Mouse (Mus musculus) myocyte (in vitro differentiated cells): ENCODE measurements around the gene Pla2g15. TPM values are rescaled to one million over a fixed set of nuclear protein-coding genes. Genes with fewer than 3 reads are reported as not detected.
"Not testable (repeated sequence)": the region's sequence is repeated elsewhere in the genome, so short reads cannot be mapped to it uniquely, and the experiment has no call there.

ENCODE experiments used
- H3K27me3 ChIP-seq: one replicate; pipeline ENCODE4 v1.6.1; 2011; ENCODE audit not compliant: control insufficient read depth, insufficient read depth, insufficient read length
- H3K36me3 ChIP-seq: one replicate; pipeline ENCODE4 v1.6.1; 2011; ENCODE audit not compliant: control insufficient read depth, insufficient read depth
- H3K4me2 ChIP-seq: one replicate; pipeline ENCODE4 v1.6.1; 2011; ENCODE audit warnings: low read depth, control low read depth
- H3K4me3 ChIP-seq: one replicate; pipeline ENCODE4 v1.5.1; 2011; ENCODE audit warnings: mild to moderate bottlenecking, control low read depth, moderate library complexity
- H3K79me2 ChIP-seq: one replicate; pipeline ENCODE4 v1.6.1; 2011; ENCODE audit not compliant: control insufficient read depth, insufficient read depth
- H3ac ChIP-seq: one replicate; pipeline ENCODE4 v1.6.1; 2011; ENCODE audit not compliant: control insufficient read depth, insufficient read length
- CEBPB ChIP-seq: IDR thresholded peaks from 2 replicates; pipeline ENCODE4 v1.6.1; 2011; ENCODE audit warnings: mild to moderate bottlenecking, moderate library complexity; ENCODE audit not compliant: poor library complexity, insufficient read depth, severe bottlenecking
- E2F4 ChIP-seq: IDR thresholded peaks from one replicate; pipeline ENCODE4 v1.6.1; 2011; ENCODE audit warnings: mild to moderate bottlenecking, control low read depth, moderate library complexity; ENCODE audit not compliant: insufficient read depth
- MAX ChIP-seq: IDR thresholded peaks from one replicate; pipeline ENCODE4 v1.6.1; 2011; ENCODE audit warnings: low read depth, mild to moderate bottlenecking, control low read depth
- MYOD1 ChIP-seq, 3 experiments: IDR thresholded peaks; one replicate each; pipeline ENCODE4 v1.6.1; 2011; ENCODE audit warnings: control low read depth in 2 of 3, low read depth in 2 of 3, mild to moderate bottlenecking in 2 of 3, moderate library complexity in 1 of 3; ENCODE audit not compliant: insufficient read length in 2 of 3, control insufficient read depth in 1 of 3
- MYOG ChIP-seq, 3 experiments: IDR thresholded peaks; one replicate each; pipeline ENCODE4 v1.6.1; 2011; ENCODE audit warnings: control low read depth in 2 of 3, low read depth in 2 of 3, mild to moderate bottlenecking in 2 of 3; ENCODE audit not compliant: insufficient read length in 2 of 3, control insufficient read depth in 1 of 3, insufficient read depth in 1 of 3
- POLR2A ChIP-seq: IDR thresholded peaks from one replicate; pipeline ENCODE4 v1.6.1; 2011; ENCODE audit warnings: low read depth, mild to moderate bottlenecking, control low read depth, moderate library complexity; ENCODE audit not compliant: insufficient read length
- POLR2AphosphoS2 ChIP-seq: IDR thresholded peaks from one replicate; pipeline ENCODE4 v1.6.1; 2011; ENCODE audit warnings: low read depth, control low read depth; ENCODE audit not compliant: insufficient read length
- REST ChIP-seq: IDR thresholded peaks from one replicate; pipeline ENCODE4 v1.6.1; 2011; ENCODE audit warnings: mild to moderate bottlenecking, control low read depth, moderate library complexity; ENCODE audit not compliant: insufficient read depth, insufficient read length
- SRF ChIP-seq: IDR thresholded peaks from one replicate; pipeline ENCODE4 v1.6.1; 2011; ENCODE audit warnings: low read depth; ENCODE audit not compliant: control insufficient read depth, insufficient read length
- TCF12 ChIP-seq: IDR thresholded peaks from one replicate; pipeline ENCODE4 v1.6.1; 2011; ENCODE audit warnings: mild to moderate bottlenecking, control low read depth; ENCODE audit not compliant: poor library complexity, insufficient read depth, severe bottlenecking
- TCF3 ChIP-seq: IDR thresholded peaks from one replicate; pipeline ENCODE4 v1.6.1; 2011; ENCODE audit warnings: low read depth, control low read depth; ENCODE audit not compliant: insufficient read length
- USF1 ChIP-seq: IDR thresholded peaks from one replicate; pipeline ENCODE4 v1.6.1; 2011; ENCODE audit warnings: low read depth, mild to moderate bottlenecking, control low read depth, moderate library complexity
- polyA plus RNA-seq: library from polyadenylated mRNA; unstranded; fragments of >200 nt; fragmentation: generic; extraction: Trizol; gene quantifications from one replicate; pipeline ENCODE4 v1.2.1, GENCODE M21; 2012; ENCODE audit warnings: missing spikeins

Pla2g15 gene
- polyA plus RNA-seq, 1 experiment: 9.6 TPM

- Histone ChIP-seq H3ac (no peak overlapping the region), H3K4me3 (no peak overlapping the region), H3K36me3 (peaks cover 15% of the 10 kb centered on the region), H3K4me2 (no peak overlapping the region), H3K79me2 (no peaks in the 10 kb centered on the region), H3K27me3 (no peaks in the 10 kb centered on the region)
- no peak for TF ChIP-seq MAX
- TF ChIP-seq TCF3: no peak
- no peak for TF ChIP-seq SRF
- TF ChIP-seq CEBPB: no peak
- no peak for TF ChIP-seq POLR2A
- TF ChIP-seq USF1: no peak
- TF ChIP-seq MYOD1 (IDR thresholded peaks at IDR 0.05; ENCODE audit: control insufficient read depth in 1 of 3, insufficient read length in 2 of 3, low read depth in 2 of 3): no peak
- no peak for TF ChIP-seq REST
- TF ChIP-seq MYOG (IDR thresholded peaks at IDR 0.05; ENCODE audit: control insufficient read depth in 1 of 3, insufficient read depth in 1 of 3, insufficient read length in 2 of 3, low read depth in 2 of 3): no peak
- TF ChIP-seq TCF12: no peak
- TF ChIP-seq POLR2AphosphoS2: no peak
Observed at GRCm38 (mm10) chr8:106193162-106193561, 43.0 kb downstream of the Pla2g15 start.

- H3K27me3 ChIP-seq: no peaks in the 10 kb centered on the region
- no peaks in the 10 kb centered on the region for H3K79me2 ChIP-seq
- no peak for TF ChIP-seq CEBPB
- TF ChIP-seq POLR2A: no peak
- TF ChIP-seq SRF: no peak
- no peak for TF ChIP-seq MAX
- no peak for TF ChIP-seq TCF3
- no peak for TF ChIP-seq E2F4
- TF ChIP-seq USF1: no peak
- no peak for TF ChIP-seq POLR2AphosphoS2
- no peak for TF ChIP-seq MYOD1 (IDR thresholded peaks at IDR 0.05; ENCODE audit: control insufficient read depth in 1 of 3, insufficient read length in 2 of 3, low read depth in 2 of 3)
- TF ChIP-seq TCF12: no peak
- TF ChIP-seq MYOG (IDR thresholded peaks at IDR 0.05; ENCODE audit: control insufficient read depth in 1 of 3, insufficient read depth in 1 of 3, insufficient read length in 2 of 3, low read depth in 2 of 3): no peak
- TF ChIP-seq REST: no peak
- no peak overlapping the region for H3K4me2 ChIP-seq
- no peak overlapping the region for H3ac ChIP-seq
- peaks cover 16% of the 10 kb centered on the region for H3K36me3 ChIP-seq
- H3K4me3 ChIP-seq: no peak overlapping the region
Observed at GRCm38 (mm10) chr8:106194062-106194461, 43.9 kb downstream of the Pla2g15 start.

- peaks cover 55% of the 10 kb centered on the region for H3K36me3 ChIP-seq
- TF ChIP-seq POLR2AphosphoS2 (no peak), USF1 (no peak), TCF12 (no peak), CEBPB (no peak), TCF3 (no peak), E2F4 (no peak), MYOG (IDR thresholded peaks at IDR 0.05; ENCODE audit: control insufficient read depth in 1 of 3, insufficient read depth in 1 of 3, insufficient read length in 2 of 3, low read depth in 2 of 3) (no peak), MAX (no peak)
- no peaks in the 10 kb centered on the region for H3K79me2 ChIP-seq
- H3K4me3 ChIP-seq: no peak overlapping the region
- no peak overlapping the region for H3K4me2 ChIP-seq
- H3K27me3 ChIP-seq: no peaks in the 10 kb centered on the region
- no peak overlapping the region for H3ac ChIP-seq
Observed at GRCm38 (mm10) chr8:106198741-106199140, 48.5 kb downstream of the Pla2g15 start.

- not testable (repeated sequence) for H3K4me2 ChIP-seq, H3ac ChIP-seq, H3K27me3 ChIP-seq, H3K79me2 ChIP-seq, H3K4me3 ChIP-seq
- peaks cover 61% of the 10 kb centered on the region for H3K36me3 ChIP-seq
Observed at GRCm38 (mm10) chr8:106199596-106199995, 49.4 kb downstream of the Pla2g15 start.

GRCm38 (mm10) chr8:106210035-106210731 is 60.0 kb downstream of the Pla2g15 start:
- Histone ChIP-seq H3K4me3 (peak overlapping the region; percentile 97), H3K79me2 (peaks cover 44% of the 10 kb centered on the region), H3K27me3 (no peaks in the 10 kb centered on the region), H3ac (peak overlapping the region; percentile 74), H3K36me3 (peaks cover 16% of the 10 kb centered on the region), H3K4me2 (peak overlapping the region; percentile 93)
- TF ChIP-seq TCF3: no peak
